Mouse (Mus musculus): ENCODE data around the gene B3gnt7.

Gene B3gnt7

DNA sequence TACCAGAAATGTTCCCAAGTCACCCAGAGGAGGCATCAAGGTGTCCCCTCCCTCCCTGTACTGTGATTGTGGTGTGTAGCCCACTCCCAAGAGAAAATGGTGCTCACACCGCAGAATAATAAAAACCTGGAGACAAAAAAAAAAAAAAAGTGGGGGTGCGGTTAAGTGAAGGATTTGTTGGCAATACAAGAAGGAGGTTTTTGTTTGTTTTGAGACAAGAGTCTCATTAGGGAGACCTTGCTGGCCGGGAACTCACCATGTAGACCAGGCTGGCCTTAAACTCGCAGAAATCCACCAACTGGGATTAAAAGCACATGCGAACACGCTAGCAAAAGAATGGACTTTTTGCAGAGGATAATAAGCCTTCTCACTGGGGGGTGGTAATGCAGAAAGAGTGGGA is at the start of gene B3gnt7:
B3gnt7 (plus strand) TSS at position 301 of the 400 bp plus-strand sequence.
- DNase-seq = no peak

DNA sequence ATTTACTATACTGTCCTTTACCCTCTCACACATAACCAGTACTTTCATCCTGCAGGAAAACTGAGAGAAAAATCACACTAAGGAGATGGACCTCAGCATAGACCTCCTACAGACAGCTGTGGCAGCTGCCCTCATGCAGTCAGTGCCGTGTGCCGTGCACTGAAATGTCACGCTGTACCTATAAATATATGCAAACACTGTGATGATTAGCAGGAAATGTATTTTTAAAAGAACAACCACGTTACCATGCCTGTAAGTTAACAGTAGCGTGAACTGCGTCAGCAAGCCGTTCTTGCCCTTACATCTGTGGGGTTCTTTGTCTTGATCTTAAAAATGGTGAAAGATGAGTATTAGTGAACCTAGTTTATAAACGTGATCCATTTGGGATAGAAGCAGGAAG is 49.2 kb upstream of the B3gnt7 start:
- DNase-seq = no peak

DNA sequence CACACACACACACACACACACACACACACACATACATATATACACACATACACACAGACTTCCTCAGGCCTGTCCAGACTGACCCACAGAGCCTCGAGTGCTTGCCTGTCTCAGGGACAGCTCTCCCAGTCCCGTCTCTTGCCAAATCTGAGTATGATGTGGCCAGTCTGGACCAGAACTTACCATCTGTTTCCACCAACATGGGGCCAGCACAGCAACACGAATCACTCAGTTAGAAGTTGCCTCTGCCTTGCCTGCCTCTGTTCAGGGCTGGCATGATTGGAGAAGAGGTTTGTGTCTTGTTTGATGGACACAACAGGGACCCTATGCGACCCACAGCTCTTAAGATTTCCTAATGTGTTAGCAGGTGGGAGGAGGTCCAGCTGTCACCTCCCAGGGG is 46.3 kb upstream of the B3gnt7 start:
- DNase-seq = peak; percentile 57

DNA sequence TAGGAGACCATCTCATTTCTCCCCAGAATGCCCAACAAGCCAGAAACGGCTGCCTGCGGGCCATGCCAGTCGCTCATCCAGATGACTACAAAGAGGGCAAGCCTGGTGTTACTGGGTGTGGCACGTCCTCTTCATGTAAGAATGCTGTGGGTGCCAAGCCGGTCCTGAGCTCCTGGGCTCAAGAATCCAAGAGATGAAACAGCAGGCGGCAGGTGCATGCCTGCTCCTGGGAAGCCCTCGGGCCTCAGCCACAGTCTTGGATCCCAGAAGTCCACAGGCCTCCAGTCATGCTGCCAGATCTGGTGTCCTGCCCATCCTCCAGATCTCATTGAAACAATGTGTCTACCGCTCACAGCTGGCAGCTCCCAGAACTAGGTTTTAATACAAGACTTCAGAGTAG is 45.4 kb upstream of the B3gnt7 start:
- no peak for DNase-seq

DNA sequence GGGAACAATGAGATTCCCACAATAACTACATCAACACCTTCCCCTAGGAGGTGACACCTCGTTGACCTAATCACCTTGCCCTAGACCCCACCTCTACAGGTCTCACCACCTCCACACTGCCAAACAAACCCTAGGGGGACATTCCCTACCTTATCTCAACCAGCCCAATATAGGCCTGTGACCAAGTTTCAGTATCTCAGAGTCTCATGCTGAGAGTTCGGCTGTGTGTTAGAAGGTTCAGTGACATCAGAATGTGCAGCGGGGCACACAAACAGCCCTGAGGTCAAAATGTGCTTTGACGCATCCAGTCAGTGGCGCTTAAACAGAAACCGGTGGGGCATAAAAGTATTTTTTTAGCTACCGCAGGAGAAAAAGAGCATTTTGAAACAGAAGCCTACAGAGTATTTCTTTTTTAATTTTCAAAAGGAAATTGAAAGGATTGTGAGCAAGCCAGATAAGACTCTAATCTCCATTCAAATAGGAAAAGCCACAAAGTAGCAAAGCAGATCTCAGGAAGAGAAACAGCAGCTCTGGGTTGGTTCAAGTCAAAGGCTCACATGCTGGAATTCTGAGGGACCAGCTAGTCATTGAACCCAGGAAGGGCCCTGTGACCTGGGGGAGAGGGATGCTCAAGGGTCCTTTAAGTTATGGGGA is 44.3 kb upstream of the B3gnt7 start:
- DNase-seq = no peak

DNA sequence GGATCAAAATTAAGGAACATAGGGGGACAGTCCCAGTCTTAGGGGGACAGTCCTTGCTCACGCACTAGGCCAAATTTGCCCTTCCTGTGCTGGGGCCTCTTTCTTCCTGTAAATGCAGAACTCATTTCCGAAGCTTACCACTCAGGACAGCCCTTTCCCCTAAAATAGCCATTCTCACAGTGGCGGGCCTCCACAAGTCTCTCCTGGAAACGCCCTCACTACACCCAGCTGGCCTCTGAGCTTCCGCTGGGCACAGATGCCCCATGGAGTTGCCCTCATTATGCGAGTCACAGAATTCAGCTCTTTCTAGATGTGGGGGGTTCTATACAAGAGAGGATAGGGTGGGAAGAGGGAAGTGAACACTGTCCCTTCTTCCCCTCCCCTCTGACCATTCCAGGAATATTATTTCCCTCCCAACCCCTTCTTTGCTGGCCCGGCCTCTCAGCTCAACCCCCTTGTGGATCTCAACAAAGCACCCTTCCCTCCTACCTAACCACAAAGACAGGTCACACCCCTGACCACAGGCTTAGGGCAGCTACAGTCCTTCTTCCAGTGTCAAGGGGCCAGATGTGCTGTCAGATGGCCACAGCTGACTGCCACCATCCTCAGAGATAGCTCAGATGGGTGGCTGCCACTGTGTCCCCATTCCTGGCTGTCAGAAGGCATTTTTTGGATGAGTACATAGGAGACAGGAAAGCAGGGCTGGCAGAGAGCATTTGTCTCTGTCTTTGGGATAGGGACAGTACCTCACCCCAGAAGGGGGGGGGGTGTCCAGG is 38.9 kb upstream of the B3gnt7 start:
- no peak for DNase-seq

DNA sequence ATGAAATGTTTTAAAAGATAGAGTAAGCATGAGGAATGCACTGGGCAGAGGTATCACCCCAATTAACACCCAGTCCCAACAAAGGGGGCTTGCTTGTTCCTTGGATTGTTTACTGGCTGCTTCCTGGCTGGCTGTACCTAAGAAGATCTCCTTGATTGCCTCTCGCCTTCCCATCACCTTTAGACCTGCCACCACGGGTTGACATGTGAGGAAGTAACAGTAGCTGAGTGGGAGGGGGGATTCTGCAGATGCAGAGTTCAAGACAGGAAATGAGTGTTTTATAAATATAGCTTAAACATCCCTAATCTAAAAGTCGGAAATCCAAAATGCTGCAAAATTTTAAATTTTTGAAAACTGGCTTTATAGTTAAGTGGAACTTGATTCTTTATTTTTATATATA is 37.6 kb upstream of the B3gnt7 start:
- no peak for DNase-seq

DNA sequence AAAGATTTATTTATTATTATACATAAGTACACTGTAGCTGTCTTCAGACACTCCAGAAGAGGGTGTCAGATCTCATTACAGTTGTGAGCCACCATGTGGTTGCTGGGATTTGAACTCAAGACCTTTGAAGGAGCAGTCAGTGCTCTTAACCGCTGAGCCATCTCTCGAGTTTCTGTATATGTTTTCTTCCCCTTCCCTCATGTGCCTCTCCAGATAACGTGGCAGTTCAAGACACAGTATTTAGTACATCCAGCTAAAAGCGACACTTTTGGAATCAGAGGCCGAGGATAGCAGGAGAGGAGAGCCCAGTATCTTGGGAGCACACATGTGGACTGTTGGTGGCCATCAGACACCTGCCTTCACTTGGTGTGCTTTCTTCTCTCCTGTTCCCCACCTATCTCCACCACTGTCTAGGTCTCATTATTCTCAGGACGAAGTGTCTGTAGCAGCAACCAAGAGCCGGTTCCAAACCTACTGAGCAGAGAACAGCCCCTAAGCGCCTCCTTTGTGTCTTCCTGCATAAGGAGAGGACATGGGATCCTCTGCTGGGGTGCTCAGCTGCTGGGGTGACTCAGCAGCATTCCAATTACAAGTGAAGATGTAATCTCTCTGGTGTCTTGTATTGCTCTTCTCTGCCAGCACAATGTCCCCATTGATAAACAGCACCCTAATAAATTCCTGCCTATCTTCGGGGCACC is 34.0 kb upstream of the B3gnt7 start:
- DNase-seq = no peak

DNA sequence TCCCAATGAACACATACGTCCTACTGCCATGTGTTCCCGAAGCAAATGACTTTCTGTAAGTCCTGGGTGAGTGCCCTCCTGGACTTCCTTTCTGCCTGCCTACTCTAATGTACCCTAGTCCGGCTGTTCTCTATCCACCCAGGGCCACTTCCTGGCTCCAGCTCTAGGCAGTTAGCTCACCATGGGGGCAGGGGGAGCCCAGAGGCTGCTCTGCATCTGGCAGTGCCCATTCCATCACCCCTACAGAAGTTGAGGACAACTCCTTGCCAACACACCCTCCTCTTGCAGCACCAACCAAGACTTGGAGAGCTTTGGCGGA is 33.5 kb upstream of the B3gnt7 start:
- no peak for DNase-seq

DNA sequence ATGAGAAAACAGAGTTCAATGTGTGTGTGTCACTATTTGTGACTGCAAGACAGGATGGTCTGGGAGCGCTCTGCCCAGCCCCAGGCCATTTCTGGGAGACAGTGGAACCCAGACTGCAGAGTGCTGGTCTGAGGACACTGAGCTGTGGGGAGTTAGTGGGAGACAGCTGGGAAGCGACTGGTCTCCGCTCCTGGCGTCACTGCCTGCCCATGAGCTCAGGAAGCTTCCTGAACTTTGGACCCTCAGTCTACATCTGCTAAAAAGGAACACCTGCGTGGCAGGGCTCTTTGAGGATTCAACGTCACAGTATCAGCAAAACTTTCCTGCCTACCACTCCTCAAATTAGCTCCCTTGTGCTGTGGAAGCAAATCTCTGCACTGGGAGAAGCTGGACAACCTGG is 30.9 kb upstream of the B3gnt7 start:
- DNase-seq = no peak

DNA sequence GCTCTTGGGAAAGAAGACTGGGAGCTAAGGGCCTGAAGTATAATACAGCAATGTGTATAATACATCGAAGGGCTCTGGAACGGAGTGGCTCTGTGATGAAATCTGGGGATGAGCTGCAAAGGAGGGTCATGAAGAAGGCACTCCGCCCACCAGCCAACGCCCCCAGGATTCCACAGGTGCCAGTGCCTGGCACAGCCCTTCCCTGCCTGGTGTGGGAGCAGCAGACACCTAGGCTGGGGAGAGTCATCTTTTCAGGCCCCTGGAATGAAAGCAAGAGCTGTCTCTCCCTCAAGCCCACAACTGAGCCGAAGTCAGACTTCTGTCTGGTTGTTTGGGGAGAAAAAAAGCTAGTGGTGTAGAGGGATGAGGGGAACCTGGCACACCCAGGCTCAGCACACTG is 25.6 kb upstream of the B3gnt7 start:
- DNase-seq = no peak

DNA sequence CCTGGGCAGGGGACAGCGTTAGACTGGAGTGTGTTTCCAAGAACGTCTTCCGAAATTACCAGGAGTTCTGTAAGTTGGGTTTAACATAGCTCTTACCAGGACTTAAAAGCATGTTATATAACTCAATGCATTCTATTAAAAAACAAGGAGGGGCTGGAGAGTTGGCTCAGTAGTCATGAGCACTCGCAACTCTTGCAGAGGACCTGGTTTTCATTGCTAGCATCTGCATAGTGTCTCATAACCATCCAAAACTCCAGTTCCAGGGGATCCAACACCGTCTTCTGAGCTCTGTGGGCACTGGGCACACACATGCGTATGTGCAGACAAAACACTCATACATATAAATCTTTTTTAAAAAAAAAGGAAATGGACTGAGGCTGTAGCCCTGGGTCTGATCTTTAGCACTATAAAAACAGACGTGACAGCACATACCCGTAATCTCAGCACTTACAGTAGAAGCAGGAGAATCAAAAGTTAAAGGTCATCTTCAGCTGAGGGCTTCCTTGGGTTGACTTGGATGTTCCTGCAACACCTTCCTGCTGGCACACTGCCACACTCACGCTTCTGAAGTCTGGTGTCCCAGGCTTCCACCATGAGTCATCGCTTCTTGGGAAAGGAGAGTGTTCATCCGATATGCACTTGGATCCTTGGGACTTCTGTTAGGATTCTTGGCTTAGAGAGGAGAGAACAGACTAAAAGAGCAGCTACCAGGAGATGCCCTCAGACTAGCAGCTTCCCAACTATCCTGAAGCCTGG is 20.7 kb upstream of the B3gnt7 start:
- no peak for DNase-seq

DNA sequence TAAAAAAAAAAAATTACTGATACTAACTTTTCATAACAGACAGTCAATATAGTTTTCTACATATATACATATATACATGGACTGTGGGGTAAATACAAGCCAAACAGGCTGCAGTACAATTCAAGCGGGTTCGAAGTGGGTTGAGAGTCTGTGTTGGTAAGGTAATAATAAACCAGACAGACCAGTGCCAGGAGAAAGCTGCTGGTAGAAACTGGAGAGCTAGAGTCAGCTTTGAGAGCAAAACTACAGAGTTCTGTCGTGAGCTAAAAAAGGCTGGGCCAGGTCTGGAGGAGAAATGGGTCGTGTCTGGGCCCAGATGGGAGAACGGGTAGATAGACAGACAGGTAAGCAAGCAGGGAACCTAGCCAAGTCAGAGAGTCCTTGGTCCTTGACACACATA is 18.5 kb upstream of the B3gnt7 start:
- DNase-seq = no peak

DNA sequence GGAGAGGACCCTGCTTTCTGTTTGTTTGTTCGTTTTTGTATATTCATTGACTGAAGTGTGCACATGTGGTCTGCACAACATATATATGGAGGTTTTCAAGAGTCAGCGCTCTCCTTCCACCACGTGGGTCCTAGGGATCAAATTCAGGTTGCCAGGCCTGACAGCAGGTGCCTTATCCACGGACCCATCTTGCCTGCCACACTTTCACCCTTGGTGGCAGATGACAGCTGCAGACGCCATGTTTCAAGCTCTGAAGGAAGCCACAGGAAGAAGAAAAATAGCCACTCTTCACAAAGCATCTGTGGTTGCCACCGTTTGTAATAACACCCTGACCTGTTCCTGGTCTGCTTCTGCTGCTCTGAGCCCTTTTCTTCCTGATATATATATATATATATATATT is 17.3 kb upstream of the B3gnt7 start:
- DNase-seq = no peak

DNA sequence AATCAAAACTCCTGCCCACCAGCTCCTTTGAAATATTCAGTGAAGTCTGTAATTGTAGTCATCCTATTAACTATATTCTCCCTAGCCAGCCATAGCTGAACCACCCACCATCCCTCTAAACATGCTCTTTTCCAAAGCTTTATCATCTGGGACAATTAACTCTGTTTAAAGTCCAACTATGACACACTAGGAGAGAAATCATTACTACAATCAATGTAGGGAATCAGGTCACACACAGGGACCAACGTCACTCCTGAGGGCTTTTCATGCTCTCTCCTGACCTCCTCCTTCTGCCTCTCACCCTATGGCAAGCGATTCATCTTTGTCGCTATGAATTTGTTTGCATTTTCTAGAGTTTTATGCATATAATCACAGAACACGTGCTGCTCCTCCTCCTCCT is 15.2 kb upstream of the B3gnt7 start:
- DNase-seq = no peak

DNA sequence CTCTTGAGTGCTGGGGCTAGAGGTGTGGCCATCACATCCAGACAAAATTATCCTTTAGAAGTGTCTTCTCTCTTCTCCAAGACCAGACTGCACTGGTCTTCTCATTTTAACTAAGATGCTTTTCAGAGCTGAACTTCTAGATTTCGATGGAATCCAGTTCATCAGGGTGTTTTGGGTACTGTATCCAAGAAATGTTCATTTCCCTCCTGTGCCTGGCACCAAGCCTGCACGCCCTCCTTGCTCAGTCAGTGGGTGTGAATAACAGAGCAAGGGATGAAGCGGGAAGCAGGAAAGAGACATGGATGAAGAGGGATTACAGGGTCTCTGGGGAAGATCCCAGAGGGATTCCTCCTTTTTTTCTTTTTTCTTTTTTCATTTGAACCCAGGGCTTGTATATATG is 12.2 kb upstream of the B3gnt7 start:
- no peak for DNase-seq

DNA sequence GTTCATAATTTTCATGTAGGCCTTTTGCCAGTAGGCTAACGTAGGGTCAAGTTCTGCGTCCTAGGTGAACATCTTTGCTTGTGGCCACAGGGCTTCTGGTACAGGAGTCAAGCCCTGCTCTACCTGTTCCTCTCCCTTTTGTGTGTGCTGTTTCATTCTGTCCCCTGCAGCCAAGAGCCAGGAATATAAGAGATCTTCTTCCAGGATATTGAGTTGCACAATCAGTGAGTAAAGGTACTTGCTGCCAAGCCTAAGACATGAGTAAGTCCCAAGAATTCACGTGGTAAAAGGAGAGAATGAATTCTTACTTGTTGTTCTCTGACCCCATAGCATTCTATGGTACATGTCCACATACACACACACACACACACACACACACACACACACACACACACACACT is 9.5 kb upstream of the B3gnt7 start:
- no peak for DNase-seq

DNA sequence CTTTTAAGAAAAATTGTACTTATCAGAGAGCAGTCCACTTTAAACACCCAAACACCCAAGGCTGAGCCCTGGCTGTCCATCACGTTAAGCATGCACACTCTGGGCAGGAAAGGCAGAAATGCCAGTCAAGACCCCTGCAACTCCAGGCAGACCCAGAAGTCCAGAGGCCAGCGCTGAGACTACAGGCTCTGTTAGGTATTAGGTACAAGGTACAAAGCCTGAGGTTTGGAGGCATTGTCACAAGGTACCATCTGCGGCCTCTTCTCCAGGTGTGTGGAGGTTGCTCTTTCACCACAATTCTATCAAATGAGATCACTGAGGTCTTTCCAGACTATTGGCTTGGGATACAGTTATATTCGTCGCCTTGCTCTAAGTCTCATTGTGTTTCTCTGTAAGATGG is 8.8 kb upstream of the B3gnt7 start:
- DNase-seq = no peak

DNA sequence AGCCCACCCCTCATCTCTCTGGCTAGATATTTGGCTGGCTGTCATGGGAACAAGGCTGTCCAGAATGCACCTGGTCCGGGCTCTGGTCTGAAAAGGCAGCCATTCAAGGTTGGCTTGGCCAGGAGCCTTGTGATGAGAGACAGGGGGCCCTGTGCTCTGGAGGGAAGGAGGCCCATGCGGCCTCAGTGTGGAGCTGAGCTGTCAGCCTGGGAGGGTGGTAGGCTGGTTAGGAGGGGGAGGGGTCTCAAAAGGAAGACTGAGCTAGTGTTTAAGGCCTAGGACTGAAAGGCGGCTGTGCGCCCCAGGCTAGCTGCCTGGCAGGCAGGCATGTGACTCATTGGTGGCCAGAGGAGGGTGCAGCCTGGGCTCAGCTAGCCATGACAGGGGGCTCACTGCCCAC is 8.2 kb upstream of the B3gnt7 start:
- DNase-seq = no peak

DNA sequence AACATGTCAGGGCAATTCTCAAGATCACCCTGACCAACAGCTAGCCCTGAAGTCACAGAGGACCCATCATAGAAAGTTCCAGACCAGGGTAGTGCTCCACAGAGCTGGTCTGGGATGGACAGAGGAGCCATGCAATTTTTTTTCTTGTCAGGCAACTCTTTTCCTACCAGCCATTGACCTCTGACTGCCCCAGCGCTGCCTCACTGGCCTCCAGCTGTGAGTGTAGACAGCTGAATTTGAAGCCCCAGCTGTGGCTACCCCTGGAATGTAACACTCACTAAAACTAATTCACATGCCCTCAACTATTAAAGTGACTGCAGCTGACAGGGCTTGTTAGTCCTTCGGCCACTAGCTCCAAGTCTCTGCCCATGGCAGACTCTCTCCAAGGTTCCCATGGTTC is 2.5 kb upstream of the B3gnt7 start:
- no peak for DNase-seq

DNA sequence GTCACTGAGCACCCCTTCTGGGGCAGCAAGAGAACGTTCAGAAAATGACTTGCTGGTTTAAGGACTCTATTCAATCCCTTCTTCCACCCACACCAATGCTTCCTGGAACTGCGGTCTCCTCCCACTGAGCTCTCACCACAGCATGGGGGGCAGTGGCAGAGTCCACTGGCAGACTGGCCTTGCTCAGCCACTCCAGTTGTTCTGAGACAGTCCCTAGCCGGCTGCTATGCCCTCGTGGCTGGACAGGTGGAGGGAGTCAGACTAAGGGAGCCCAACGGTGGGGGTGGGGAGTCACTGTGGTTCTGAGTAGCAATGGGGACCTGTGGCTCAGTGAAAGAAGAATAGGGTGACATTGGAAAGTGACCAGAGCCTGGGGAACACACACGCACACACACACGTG is 1.9 kb upstream of the B3gnt7 start:
- no peak for DNase-seq

DNA sequence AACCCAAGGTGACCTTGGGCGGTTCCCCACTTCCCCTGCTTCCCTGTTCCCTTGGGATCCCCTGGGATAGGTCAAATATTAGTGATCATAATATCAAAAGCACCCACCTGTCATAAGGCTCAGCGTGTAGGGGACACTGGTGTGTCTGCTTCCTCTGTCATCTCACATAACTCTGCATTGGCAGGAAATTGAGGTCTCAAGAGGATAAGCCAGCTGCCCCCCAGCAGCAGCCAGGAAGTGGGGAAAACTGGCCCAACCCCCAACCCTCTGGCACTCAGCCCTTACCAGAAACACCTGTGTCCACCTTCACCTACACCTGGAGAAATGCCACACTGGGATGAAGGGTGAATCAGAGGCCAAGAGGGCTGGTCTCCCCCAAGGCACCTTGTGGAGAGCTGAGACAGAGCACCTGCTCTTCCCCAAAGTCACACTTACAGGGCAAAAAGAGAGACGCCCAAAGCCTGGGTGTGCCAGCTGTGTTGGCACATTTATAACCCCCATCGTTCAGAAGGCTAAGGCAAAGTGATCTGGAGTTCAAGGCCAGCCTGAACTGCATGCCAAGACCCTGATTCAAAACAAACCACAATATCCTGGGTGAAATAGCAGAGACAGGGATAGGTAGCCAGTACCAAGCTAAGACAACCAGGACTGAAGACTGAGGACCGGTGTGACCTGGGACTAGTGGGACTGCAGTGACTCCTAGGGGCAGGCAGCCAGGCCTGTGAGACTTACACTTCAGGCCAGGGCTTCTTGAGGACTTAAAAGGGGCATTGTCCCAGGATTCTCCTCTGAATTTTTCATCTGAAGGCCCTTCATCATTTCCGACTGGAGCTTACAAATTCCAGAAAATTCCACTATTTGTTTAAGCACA is 1.2 kb upstream of the B3gnt7 start:
- no peak for DNase-seq
